Mouse (Mus musculus): ENCODE measurements around the gene Tm2d3. TPM values are rescaled to one million over a fixed set of nuclear protein-coding genes. Genes with fewer than 3 reads are reported as not detected.

The Tm2d3 gene
- total and polyA plus RNA-seq, 3 experiments = 118 to 229 (median 150) TPM

DNA sequence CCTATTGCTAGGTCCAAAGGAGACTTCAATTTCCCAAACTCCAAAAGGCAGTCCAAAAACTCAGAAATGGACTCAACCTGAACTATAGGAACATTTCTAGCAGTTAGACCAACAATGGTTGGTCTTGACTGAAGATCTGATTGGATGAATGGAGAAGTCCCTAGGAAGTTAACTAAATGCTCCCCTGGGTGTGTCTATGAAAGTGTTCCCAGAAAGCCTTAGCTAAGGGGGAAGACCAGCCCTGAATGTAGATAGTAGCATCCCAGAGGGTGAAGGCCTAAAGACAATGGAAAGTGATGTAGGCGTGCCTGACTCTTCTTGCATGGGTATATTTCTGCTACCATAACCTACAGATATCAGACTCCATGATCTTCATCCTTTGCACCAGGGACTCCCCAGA lies 17.5 kb downstream of the Tm2d3 start:
- no peak overlapping the region for H3K4me3 ChIP-seq (replicated peaks in 1 of 3; ENCODE audit: low read depth in 2 of 3, low read length in 2 of 3, poor library complexity in 1 of 3)
- TF ChIP-seq BHLHE40 (IDR thresholded peaks at IDR 0.05; ENCODE audit: low read depth, low read length) = no peak
- H3K9ac ChIP-seq (ENCODE audit: insufficient read depth, low read depth) = no peak overlapping the region
- in situ Hi-C loops (cut with MboI; ENCODE audit: low pct_ligation_motif_present, low pct_unique_long_range_greater_than_20kb, low sequenced_read_pairs) (no loop called here), dilution Hi-C loops (cut with MboI; ENCODE audit: extremely low pct_ligation_motif_present, extremely low pct_unique_long_range_greater_than_20kb, low sequenced_read_pairs) (no loop called here)
- H3K27ac ChIP-seq (ENCODE audit: insufficient read depth, low read depth) = no peak overlapping the region
- H3K4me1 ChIP-seq (ENCODE audit: control insufficient read depth in 1 of 2, insufficient read depth in 2 of 2) = peaks cover 0 to 2% of the 10 kb centered on the region in 2 experiments; a peak in 2 of 4 replicates
- H3K36me3 ChIP-seq (replicated peaks in 1 of 2; ENCODE audit: control insufficient read depth in 1 of 2, insufficient read depth in 1 of 2, low read length in 1 of 2) = no peaks in the 10 kb centered on the region
- no peaks in the 10 kb centered on the region for H3K79me2 ChIP-seq (replicated peaks; ENCODE audit: control insufficient read depth, extremely low read depth, insufficient read depth, poor library complexity, severe bottlenecking)
- no peaks in the 10 kb centered on the region for H3K9me3 ChIP-seq (replicated peaks; ENCODE audit: low read length)
- peaks cover 3% of the 10 kb centered on the region for H3K27me3 ChIP-seq (replicated peaks)
- no peak overlapping the region for H3K4me2 ChIP-seq (ENCODE audit: insufficient read depth, low read depth, poor library complexity, severe bottlenecking)
- DNase-seq (ENCODE audit: extremely low read depth) = no peak

- Histone ChIP-seq H3K36me3 (replicated peaks in 1 of 2; ENCODE audit: control insufficient read depth in 1 of 2, insufficient read depth in 1 of 2, low read length in 1 of 2) (no peaks in the 10 kb centered on the region), H3K9me3 (replicated peaks; ENCODE audit: low read length) (no peaks in the 10 kb centered on the region), H3K4me3 (replicated peaks in 1 of 3; ENCODE audit: low read depth in 2 of 3, low read length in 2 of 3, poor library complexity in 1 of 3) (no peak overlapping the region), H3K9ac (ENCODE audit: insufficient read depth, low read depth) (no peak overlapping the region), H3K4me2 (ENCODE audit: insufficient read depth, low read depth, poor library complexity, severe bottlenecking) (no peak overlapping the region), H3K27ac (ENCODE audit: insufficient read depth, low read depth) (no peak overlapping the region), H3K27me3 (replicated peaks) (peaks cover 3% of the 10 kb centered on the region), H3K4me1 (ENCODE audit: control insufficient read depth in 1 of 2, insufficient read depth in 2 of 2) (peaks cover 0 to 6% of the 10 kb centered on the region in 2 experiments; a peak in 3 of 4 replicates), H3K79me2 (replicated peaks; ENCODE audit: control insufficient read depth, extremely low read depth, insufficient read depth, poor library complexity, severe bottlenecking) (no peaks in the 10 kb centered on the region)
- dilution Hi-C loops (cut with MboI; ENCODE audit: extremely low pct_ligation_motif_present, extremely low pct_unique_long_range_greater_than_20kb, low sequenced_read_pairs) (no loop called here), in situ Hi-C loops (cut with MboI; ENCODE audit: low pct_ligation_motif_present, low pct_unique_long_range_greater_than_20kb, low sequenced_read_pairs) (loop anchor here (10.0 kb wide), 1 partner anchor 344 kb away; the partner anchor contains the start of gene Snrpa1)
- TF ChIP-seq ZKSCAN1 (IDR thresholded peaks at IDR 0.05; ENCODE audit: borderline replicate concordance, low read depth, low read length) = no peak
- TF ChIP-seq JUND (conservative IDR thresholded peaks at IDR 0.05; ENCODE audit: low read depth, low read length) = no peak
- no peak for TF ChIP-seq MAFK (IDR thresholded peaks at IDR 0.05; ENCODE audit: insufficient replicate concordance, low read length)
- no peak for TF ChIP-seq EP300 (IDR thresholded peaks at IDR 0.05; ENCODE audit: low read length)
- TF ChIP-seq UBTF (IDR thresholded peaks at IDR 0.05; ENCODE audit: low read depth, low read length) = no peak
- TF ChIP-seq MEF2A (IDR thresholded peaks at IDR 0.05; ENCODE audit: borderline replicate concordance, low read depth, low read length) = no peak
- no peak for TF ChIP-seq SIN3A (IDR thresholded peaks at IDR 0.05; ENCODE audit: low read length)
- TF ChIP-seq USF2 (conservative IDR thresholded peaks at IDR 0.05; ENCODE audit: low read depth, low read length) = no peak
- no peak for TF ChIP-seq PAX5 (IDR thresholded peaks at IDR 0.05; ENCODE audit: low read length)
- TF ChIP-seq CHD1 (IDR thresholded peaks at IDR 0.05; ENCODE audit: low read depth, low read length) = no peak
- TF ChIP-seq NELFE (IDR thresholded peaks at IDR 0.05; ENCODE audit: low read depth, low read length) = no peak
- no peak for TF ChIP-seq ETS1 (conservative IDR thresholded peaks at IDR 0.05; ENCODE audit: low read depth, low read length)
- TF ChIP-seq BHLHE40 (IDR thresholded peaks at IDR 0.05; ENCODE audit: low read depth, low read length) = no peak
- TF ChIP-seq MXI1 (IDR thresholded peaks at IDR 0.05; ENCODE audit: low read depth, low read length) = no peak
- TF ChIP-seq HCFC1 (IDR thresholded peaks at IDR 0.05; ENCODE audit: low read depth, low read length) = no peak
- no peak for TF ChIP-seq KAT2A (IDR thresholded peaks at IDR 0.05; ENCODE audit: insufficient replicate concordance, low read length)
- no peak for TF ChIP-seq IRF4 (IDR thresholded peaks at IDR 0.05; ENCODE audit: low read depth, low read length)
- no peak for DNase-seq (ENCODE audit: extremely low read depth)
Observed at GRCm38 (mm10) chr7:65710301-65710700, 19.3 kb downstream of the Tm2d3 start.

Data from CH12.LX (cell line).